Mouse (Mus musculus): ENCODE measurements at regions not wholly inside any gene's neighbourhood (a gene's known extent, or its start where the extent isn't known, plus 50 kb on each side); places are given as distances from the start of the nearest gene placed in this dataset.

GRCm38 (mm10) chr13:99114565-99114964 lies 70.1 kb upstream of the Zfp366 start:
- TF ChIP-seq GATA1 (IDR thresholded peaks at IDR 0.05; ENCODE audit: borderline replicate concordance, low read length) (no peak), FLI1 (IDR thresholded peaks at IDR 0.05; ENCODE audit: low read length) (no peak)

All from megakaryocyte, embryonic 14.5 days (primary cell).